In genomic region chr19:11293616-11294015, GRCm38 (mm10) we compare ENCODE assay signal across 1 mouse cellular context.
A peak's percentile ranks its signal among the peaks of the same experiment; 100 is the strongest.
TF ChIP-seq lines count a peak whose summit lies in the region.

No protein-coding gene starts in this region.

TF ChIP-seq in CH12.LX, 34 proteins besides CTCF, POLR2A, EP300 and RAD21:
- TF ChIP-seq RCOR1 (conservative IDR thresholded peaks at IDR 0.05; ENCODE audit: low read depth, low read length) = 0 out of 2 replicates have a peak, but pooled peaks have one; percentile 14
